Mouse (Mus musculus): ENCODE results near the gene Hist1h2af.

- TF ChIP-seq CTCF (IDR thresholded peaks at IDR 0.05; ENCODE audit: control insufficient read depth, insufficient read depth, insufficient read length): no peak
- no peak for TF ChIP-seq CEBPB (IDR thresholded peaks at IDR 0.05; ENCODE audit: low read depth)
- TF ChIP-seq MYOG (IDR thresholded peaks at IDR 0.05; ENCODE audit: control insufficient read depth, extremely low read depth, insufficient read length): no peak
- no peak for TF ChIP-seq USF1 (IDR thresholded peaks at IDR 0.05; ENCODE audit: low read depth)
Observed at GRCm38 (mm10) chr13:23529005-23529404, 4.7 kb upstream of the Hist1h2af start.

Data from C2C12 (cell line).